Mouse (Mus musculus): ENCODE data around the gene Col5a1. TPM values are rescaled to one million over a fixed set of nuclear protein-coding genes. Genes with fewer than 3 reads are reported as not detected.

Col5a1 gene
- polyA plus RNA-seq, 1 experiment from 2014 or later = 10.9 TPM

DNA sequence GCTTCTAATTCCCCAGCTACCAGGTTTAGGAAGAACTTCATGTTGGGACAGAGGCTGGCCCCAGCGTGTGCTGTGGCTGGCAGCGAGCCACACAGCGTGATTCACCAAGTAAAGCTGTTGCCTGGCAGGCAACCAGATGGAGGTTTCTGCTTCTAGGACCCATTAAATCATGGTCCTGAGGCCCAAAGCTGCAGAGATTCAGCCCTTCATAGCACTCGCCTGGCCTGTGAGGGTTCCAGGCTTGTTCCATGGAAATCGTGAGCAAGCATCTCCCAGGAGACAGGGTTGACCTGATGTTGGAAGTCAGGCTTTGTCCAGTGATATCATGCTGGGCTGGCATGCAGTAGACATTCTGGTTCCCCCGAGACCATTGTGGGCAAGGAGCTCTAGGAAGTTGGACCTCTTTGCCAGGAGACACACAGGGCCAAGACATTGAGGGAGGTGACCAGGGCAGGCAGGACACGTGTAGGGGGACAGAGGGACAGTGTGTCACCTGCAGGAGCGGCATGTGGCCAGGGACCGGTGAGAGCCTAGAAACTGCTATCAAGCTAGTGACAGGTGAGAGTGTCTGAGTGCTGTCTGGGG is 50.5 kb downstream of the Col5a1 start:
- no peak for ATAC-seq
- no peak overlapping the region for H3K9ac ChIP-seq (replicated peaks)
- H3K36me3 ChIP-seq (replicated peaks; ENCODE audit: insufficient read depth, low read length) = no peaks in the 10 kb centered on the region
- no peak overlapping the region for H3K4me3 ChIP-seq (ENCODE audit: low read depth, low read length)
- no peak overlapping the region for H3K4me2 ChIP-seq (ENCODE audit: low read depth, low read length)
- H3K27ac ChIP-seq (ENCODE audit: low read depth) = no peak overlapping the region
- DNase-seq = no peak
- H3K4me1 ChIP-seq (ENCODE audit: insufficient read depth) = no peaks in the 10 kb centered on the region
- H3K9me3 ChIP-seq (ENCODE audit: low read length) = no peaks in the 10 kb centered on the region
- no peaks in the 10 kb centered on the region for H3K27me3 ChIP-seq (ENCODE audit: insufficient read depth, low read length)
- TF ChIP-seq CTCF (IDR thresholded peaks at IDR 0.05; ENCODE audit: low read depth) (no peak), EP300 (IDR thresholded peaks at IDR 0.05; ENCODE audit: low read depth) (no peak)
- WGBS (ENCODE audit: insufficient replicate concordance) = 69% methylated on average over 9 of the region's 9 CpGs

GRCm38 (mm10) chr2:27939433-27939832 is 53.2 kb downstream of the Col5a1 start:
- Histone ChIP-seq H3K9me3 (ENCODE audit: low read length) (no peaks in the 10 kb centered on the region), H3K4me3 (ENCODE audit: low read depth, low read length) (no peak overlapping the region), H3K9ac (replicated peaks) (no peak overlapping the region), H3K4me1 (ENCODE audit: insufficient read depth) (no peaks in the 10 kb centered on the region), H3K36me3 (replicated peaks; ENCODE audit: insufficient read depth, low read length) (no peaks in the 10 kb centered on the region), H3K27me3 (ENCODE audit: insufficient read depth, low read length) (no peaks in the 10 kb centered on the region), H3K27ac (ENCODE audit: low read depth) (no peak overlapping the region), H3K4me2 (ENCODE audit: low read depth, low read length) (no peak overlapping the region)
- DNase-seq (no peak), ATAC-seq (no peak)
- TF ChIP-seq CTCF (IDR thresholded peaks at IDR 0.05; ENCODE audit: low read depth) = no peak
- TF ChIP-seq EP300 (IDR thresholded peaks at IDR 0.05; ENCODE audit: low read depth) = no peak
- WGBS (ENCODE audit: insufficient replicate concordance) = 74% methylated on average over 4 of the region's 4 CpGs

- ATAC-seq = no peak
- Histone ChIP-seq H3K9me3 (ENCODE audit: low read length) (no peaks in the 10 kb centered on the region), H3K9ac (replicated peaks) (no peak overlapping the region), H3K4me1 (ENCODE audit: insufficient read depth) (no peaks in the 10 kb centered on the region), H3K4me3 (ENCODE audit: low read depth, low read length) (no peak overlapping the region), H3K27me3 (ENCODE audit: insufficient read depth, low read length) (no peaks in the 10 kb centered on the region), H3K36me3 (replicated peaks; ENCODE audit: insufficient read depth, low read length) (no peaks in the 10 kb centered on the region), H3K27ac (ENCODE audit: low read depth) (no peak overlapping the region), H3K4me2 (ENCODE audit: low read depth, low read length) (no peak overlapping the region)
- no peak for TF ChIP-seq CTCF (IDR thresholded peaks at IDR 0.05; ENCODE audit: low read depth)
- no peak for TF ChIP-seq EP300 (IDR thresholded peaks at IDR 0.05; ENCODE audit: low read depth)
- no peak for DNase-seq
- 77% methylated on average over 12 of the region's 12 CpGs for WGBS (ENCODE audit: insufficient replicate concordance)
These were observed 53.9 kb downstream of the Col5a1 start for GRCm38 (mm10) chr2:27940144-27940543.

DNA sequence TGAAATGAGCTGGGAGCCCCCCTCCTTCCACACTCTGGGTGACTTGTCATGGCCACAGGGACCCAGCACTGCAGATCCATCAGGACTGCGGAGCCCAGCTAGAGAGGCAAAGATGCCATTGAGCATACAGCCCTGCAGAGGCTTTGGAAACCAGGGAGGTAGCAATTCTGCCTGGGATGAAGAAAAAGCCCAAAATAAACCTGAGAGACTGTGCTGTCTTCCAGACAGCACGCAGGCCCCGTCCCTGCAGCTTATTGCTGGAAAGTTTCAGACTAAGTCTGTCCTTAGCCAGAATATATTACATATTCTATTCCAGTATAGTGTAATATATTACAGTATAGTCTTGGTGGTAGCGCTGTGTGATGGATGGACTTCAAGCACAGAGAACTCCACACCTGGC is 61.0 kb downstream of the Col5a1 start:
- no peak overlapping the region for H3K4me3 ChIP-seq (ENCODE audit: low read depth, low read length)
- H3K4me2 ChIP-seq (ENCODE audit: low read depth, low read length) = no peak overlapping the region
- no peaks in the 10 kb centered on the region for H3K4me1 ChIP-seq (ENCODE audit: insufficient read depth)
- WGBS (ENCODE audit: insufficient replicate concordance) = 87% methylated on average over 4 of the region's 4 CpGs
- no peak overlapping the region for H3K27ac ChIP-seq (ENCODE audit: low read depth)
- TF ChIP-seq EP300 (IDR thresholded peaks at IDR 0.05; ENCODE audit: low read depth) = no peak
- no peak for TF ChIP-seq CTCF (IDR thresholded peaks at IDR 0.05; ENCODE audit: low read depth)
- H3K9me3 ChIP-seq (ENCODE audit: low read length) = no peaks in the 10 kb centered on the region
- no peaks in the 10 kb centered on the region for H3K27me3 ChIP-seq (ENCODE audit: insufficient read depth, low read length)
- no peak for DNase-seq
- no peaks in the 10 kb centered on the region for H3K36me3 ChIP-seq (replicated peaks; ENCODE audit: insufficient read depth, low read length)
- H3K9ac ChIP-seq (replicated peaks) = no peak overlapping the region
- no peak for ATAC-seq

DNA sequence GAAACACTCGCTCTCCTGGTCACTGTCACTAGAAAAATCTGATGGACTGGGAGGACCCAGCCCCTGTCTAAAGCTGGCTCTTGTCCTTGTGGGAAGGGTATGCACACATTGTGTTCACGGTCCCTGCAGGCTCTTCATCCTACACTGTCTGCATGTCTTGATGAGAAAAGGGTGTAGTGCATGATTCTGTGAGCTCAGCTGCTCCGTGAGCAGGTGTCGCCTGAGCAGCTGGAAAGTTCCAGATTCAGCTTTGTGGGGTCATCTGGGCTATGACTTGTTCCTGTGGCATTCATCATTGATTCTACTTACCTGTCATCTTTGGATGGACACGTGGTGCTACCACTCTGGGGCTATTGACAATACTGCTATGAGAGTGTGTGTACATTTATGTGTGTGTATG is 61.7 kb downstream of the Col5a1 start:
- no peaks in the 10 kb centered on the region for H3K36me3 ChIP-seq (replicated peaks; ENCODE audit: insufficient read depth, low read length)
- no peaks in the 10 kb centered on the region for H3K9me3 ChIP-seq (ENCODE audit: low read length)
- ATAC-seq (no peak), DNase-seq (no peak)
- 79% methylated on average over 5 of the region's 5 CpGs for WGBS (ENCODE audit: insufficient replicate concordance)
- no peak for TF ChIP-seq CTCF (IDR thresholded peaks at IDR 0.05; ENCODE audit: low read depth)
- H3K4me3 ChIP-seq (ENCODE audit: low read depth, low read length) = no peak overlapping the region
- H3K4me2 ChIP-seq (ENCODE audit: low read depth, low read length) = no peak overlapping the region
- H3K9ac ChIP-seq (replicated peaks) = no peak overlapping the region
- no peaks in the 10 kb centered on the region for H3K4me1 ChIP-seq (ENCODE audit: insufficient read depth)
- no peak overlapping the region for H3K27ac ChIP-seq (ENCODE audit: low read depth)
- no peaks in the 10 kb centered on the region for H3K27me3 ChIP-seq (ENCODE audit: insufficient read depth, low read length)

DNA sequence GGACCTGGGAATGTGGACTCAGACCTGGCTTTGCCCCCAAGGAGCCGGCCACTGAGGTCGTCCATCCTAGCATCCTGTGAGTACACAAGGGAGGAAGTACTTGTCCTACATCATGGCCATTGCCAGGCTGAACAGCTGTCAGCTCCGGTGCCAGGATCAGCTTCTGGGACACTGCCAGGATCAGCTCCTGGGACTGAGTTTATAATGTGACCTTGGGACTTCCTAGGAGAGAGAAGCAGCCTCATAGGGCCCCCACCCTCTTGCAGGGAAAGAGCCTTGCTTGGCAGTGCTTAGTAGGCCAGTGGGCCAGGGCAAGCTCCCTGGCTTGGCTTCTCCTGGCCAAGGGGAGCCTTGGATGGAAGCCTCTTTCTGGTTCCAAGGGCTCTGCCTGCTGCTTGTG is 67.6 kb downstream of the Col5a1 start:
- H3K4me3 ChIP-seq (ENCODE audit: low read depth, low read length) = no peak overlapping the region
- TF ChIP-seq EP300 (IDR thresholded peaks at IDR 0.05; ENCODE audit: low read depth) (no peak), CTCF (IDR thresholded peaks at IDR 0.05; ENCODE audit: low read depth) (no peak)
- DNase-seq (no peak), ATAC-seq (no peak)
- WGBS (ENCODE audit: insufficient replicate concordance) = 58% methylated on average over 3 of the region's 3 CpGs
- no peaks in the 10 kb centered on the region for H3K9me3 ChIP-seq (ENCODE audit: low read length)
- no peaks in the 10 kb centered on the region for H3K27me3 ChIP-seq (ENCODE audit: insufficient read depth, low read length)
- no peak overlapping the region for H3K27ac ChIP-seq (ENCODE audit: low read depth)
- H3K9ac ChIP-seq (replicated peaks) = no peak overlapping the region
- H3K4me1 ChIP-seq (ENCODE audit: insufficient read depth) = no peaks in the 10 kb centered on the region
- H3K36me3 ChIP-seq (replicated peaks; ENCODE audit: insufficient read depth, low read length) = no peaks in the 10 kb centered on the region
- no peak overlapping the region for H3K4me2 ChIP-seq (ENCODE audit: low read depth, low read length)

- DNase-seq = no peak
- ATAC-seq = no peak
- Histone ChIP-seq H3K9ac (replicated peaks) (no peak overlapping the region), H3K9me3 (ENCODE audit: low read length) (no peaks in the 10 kb centered on the region), H3K4me3 (ENCODE audit: low read depth, low read length) (no peak overlapping the region), H3K36me3 (replicated peaks; ENCODE audit: insufficient read depth, low read length) (no peaks in the 10 kb centered on the region), H3K4me2 (ENCODE audit: low read depth, low read length) (no peak overlapping the region), H3K4me1 (ENCODE audit: insufficient read depth) (no peaks in the 10 kb centered on the region), H3K27me3 (ENCODE audit: insufficient read depth, low read length) (no peaks in the 10 kb centered on the region), H3K27ac (ENCODE audit: low read depth) (0 out of 2 replicates have a peak overlapping the region, but pooled peaks have one; percentile 6)
- no peak for TF ChIP-seq CTCF (IDR thresholded peaks at IDR 0.05; ENCODE audit: low read depth)
- TF ChIP-seq EP300 (IDR thresholded peaks at IDR 0.05; ENCODE audit: low read depth) = no peak
- 52% methylated on average over 3 of the region's 3 CpGs for WGBS (ENCODE audit: insufficient replicate concordance)
These were observed 68.7 kb downstream of the Col5a1 start for GRCm38 (mm10) chr2:27954924-27955323.
